Mouse (Mus musculus) spleen, adult 2 months (tissue): ENCODE measurements around the gene Ccdc175.

ENCODE experiments used
- CTCF ChIP-seq: fragments of 200-500 bp; IDR thresholded peaks from 2 replicates; pipeline ENCODE4 v1.5.1; 2011; ENCODE audit warnings: mild to moderate bottlenecking, inconsistent platforms; ENCODE audit not compliant: insufficient read depth, insufficient read length, insufficient replicate concordance; ENCODE audit errors: extremely low read depth
- POLR2A ChIP-seq: fragments of 200-500 bp; IDR thresholded peaks from 2 replicates; pipeline ENCODE4 v1.6.1; 2011; ENCODE audit warnings: low read depth, low read length, inconsistent platforms

GRCm38 (mm10) chr12:72227731-72228130, 42.9 kb upstream of the Ccdc175 start:
- TF ChIP-seq CTCF (no peak), POLR2A (no peak)
